Mouse (Mus musculus): ENCODE measurements around the gene Vma21-ps.
"Not testable (repeated sequence)": the region's sequence is repeated elsewhere in the genome, so short reads cannot be mapped to it uniquely, and the experiment has no call there.

The Vma21-ps gene

DNA sequence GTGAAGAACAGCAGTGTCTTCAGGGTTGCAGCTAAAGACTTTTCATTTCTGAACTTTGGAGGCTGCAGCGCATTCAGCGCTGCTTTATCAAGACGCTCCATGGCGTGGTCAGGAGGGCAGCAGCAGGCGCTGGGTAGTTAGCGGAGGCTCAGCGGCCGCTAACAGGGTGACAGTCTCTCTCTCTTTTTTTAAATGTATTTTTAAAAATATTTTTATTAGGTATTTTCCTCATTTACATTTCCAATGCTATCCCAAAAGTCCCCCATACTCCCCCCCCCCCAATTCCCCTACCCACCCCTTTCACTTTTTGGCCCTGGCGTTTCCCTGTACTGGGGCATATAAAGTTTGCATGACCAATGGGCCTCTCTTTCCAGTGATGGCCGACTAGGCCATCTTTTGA is at the start of gene Vma21-ps:
Gene Vma21-ps (minus strand): TSS at position 101 of the 400 bp plus-strand sequence.
- not testable (repeated sequence) for DNase-seq (ENCODE audit: low read depth, low spot score)

DNA sequence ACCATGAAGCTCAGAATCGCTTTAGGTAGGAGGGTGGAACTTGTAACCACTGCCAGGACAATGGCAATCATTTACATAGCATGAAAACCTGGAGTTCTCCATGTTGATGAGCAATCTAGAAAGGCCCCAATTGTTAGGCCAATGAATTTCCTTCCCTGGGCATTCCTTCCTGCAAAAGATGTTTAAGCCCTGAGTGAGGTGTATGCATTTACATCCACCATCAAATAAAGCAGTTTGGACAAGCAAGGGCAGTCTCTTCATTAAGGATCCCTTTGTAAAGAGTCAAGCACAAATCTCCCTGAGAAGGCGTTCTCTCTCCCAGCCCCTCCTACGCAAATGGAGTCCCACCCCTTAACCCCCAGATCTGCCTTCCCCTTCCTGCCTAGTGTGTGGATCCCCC is 46.0 kb upstream of the Vma21-ps start:
- no peak for DNase-seq (ENCODE audit: low read depth, low spot score)

DNA sequence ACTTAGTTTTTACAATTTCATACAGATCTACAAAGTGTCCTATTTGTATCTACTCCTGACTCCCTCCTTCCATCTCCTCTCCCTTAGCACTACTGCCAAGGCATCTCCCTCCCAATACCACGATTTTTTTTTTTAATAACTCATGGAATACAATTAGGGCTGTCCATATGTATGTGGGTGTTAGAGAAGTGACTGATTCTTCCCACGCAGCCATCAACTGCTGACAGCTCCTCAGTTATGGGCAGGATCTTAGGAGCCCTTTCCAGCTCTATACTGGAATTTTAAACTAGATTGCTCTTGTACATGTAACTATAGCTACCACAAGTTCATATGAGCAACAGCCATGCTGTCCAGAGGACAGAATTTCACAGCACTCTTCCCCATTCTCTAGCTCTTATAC is 33.6 kb upstream of the Vma21-ps start:
- no peak for DNase-seq (ENCODE audit: low read depth, low spot score)

DNA sequence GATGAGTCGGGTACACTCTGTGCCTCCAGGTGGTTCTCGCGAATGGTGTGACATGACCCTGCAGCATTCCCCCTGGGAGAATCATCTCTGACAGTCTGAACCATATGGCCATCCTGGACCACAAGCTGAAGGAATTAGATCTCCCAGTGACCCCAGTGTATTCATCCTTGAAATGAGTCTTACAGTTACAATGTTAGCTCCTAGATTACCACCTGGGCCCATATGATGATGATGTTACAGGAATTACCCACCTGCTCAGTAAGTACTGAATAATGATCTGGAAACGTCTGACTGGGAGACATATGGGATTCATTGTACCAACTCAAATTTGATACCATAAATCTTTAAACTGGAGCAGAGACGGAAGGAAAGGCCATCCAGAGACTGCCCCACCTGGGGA is 29.4 kb upstream of the Vma21-ps start:
- no peak for DNase-seq (ENCODE audit: low read depth, low spot score)

DNA sequence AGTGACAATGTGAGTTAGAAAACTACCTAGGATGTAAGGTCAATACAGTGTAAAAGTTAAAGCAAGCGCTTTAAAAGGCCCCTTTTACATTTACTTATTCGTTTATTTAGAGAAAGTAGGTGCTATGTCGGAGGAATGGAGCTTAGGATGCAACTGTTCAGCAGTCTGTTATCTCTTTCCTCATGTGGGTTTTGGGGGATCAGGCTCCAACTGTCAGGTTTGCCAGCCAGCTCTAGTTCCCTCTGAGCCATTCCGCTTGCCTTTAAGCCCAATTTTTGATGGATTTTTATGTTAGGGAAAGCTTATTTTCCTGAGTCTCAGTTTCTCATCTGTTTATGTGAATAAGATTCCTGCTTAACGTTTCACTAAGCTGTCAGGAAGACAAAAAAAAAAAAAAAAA is 22.3 kb upstream of the Vma21-ps start:
- DNase-seq (ENCODE audit: low read depth, low spot score), result peak; percentile 37

DNA sequence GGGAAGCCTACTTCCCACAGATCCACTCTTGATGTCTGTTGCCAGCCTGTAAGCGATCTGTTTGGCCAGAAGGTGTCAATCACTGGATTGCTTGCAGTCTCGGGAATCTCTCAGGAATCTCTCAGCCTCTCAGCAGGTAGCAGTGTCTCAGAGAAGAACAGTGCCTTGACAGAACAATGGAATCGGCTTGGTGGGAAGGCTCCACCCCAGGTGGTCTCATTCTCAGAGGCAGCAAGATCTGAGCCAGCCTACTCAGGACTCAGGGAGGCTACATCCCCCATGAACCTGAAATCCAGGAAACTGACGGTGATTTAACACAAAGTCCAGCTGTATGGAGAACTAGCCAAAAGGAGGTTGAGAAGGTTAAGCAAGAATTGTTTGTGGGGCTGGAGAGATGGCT is 20.5 kb upstream of the Vma21-ps start:
- DNase-seq (ENCODE audit: low read depth, low spot score), result no peak

DNA sequence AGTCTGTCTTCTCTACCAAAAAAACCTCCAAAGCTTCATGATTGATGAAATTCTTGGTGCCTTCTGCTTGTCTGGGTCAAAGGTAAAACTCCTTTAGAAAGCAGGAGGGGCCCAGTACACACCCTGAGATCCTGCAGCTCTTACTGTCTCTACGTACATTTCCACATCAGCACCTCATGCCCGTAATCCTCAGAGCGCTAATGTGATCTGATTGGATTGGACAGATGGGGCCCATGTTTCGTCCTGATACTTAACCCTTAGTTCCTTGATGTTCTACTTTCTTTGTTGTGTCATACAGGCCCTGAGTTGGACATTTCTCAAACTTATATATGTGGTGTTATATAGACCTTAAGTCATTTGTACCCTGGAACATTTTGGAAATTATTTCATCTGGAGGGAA is 9.6 kb downstream of the Vma21-ps start:
- DNase-seq (ENCODE audit: low read depth, low spot score), result no peak

DNA sequence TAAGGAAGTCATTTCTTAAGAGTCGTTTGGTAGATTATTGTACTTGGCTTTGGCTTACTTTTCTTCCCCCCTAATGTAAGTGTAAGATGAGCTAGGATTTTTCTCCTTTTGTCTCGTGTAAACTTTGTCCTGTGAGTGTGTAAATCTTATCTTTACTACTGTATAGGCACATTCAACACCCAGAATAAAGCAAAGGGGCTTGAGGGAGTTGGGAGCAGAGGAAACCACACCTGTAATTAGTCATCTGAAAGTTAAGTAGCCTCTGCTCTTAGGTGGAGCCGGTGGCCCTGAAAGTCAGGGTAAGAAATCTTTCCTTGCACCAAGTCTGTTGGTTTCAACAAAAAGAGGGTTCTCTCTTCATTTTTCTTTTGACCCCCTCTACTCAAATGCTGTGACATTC is 23.6 kb downstream of the Vma21-ps start:
- no peak for DNase-seq (ENCODE audit: low read depth, low spot score)

DNA sequence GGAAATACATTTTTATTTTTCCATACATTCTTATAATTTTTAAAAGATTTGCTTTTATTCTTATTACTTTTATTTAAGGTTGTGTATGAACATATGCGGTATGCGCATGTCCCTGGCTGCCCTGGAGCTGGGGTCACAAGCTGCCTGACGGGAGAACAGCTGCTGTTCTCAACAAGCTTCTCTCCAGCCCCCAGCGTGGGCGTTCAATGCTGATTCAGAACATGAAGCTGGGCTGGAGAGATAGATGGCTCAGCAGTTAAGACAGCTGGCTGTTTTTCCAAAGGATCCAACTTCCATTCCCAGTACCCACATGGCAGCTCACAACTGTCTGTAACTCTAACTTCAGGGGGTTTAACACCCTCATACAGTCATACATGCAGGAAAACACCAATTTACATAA is 35.7 kb downstream of the Vma21-ps start:
- no peak for DNase-seq (ENCODE audit: low read depth, low spot score)

DNA sequence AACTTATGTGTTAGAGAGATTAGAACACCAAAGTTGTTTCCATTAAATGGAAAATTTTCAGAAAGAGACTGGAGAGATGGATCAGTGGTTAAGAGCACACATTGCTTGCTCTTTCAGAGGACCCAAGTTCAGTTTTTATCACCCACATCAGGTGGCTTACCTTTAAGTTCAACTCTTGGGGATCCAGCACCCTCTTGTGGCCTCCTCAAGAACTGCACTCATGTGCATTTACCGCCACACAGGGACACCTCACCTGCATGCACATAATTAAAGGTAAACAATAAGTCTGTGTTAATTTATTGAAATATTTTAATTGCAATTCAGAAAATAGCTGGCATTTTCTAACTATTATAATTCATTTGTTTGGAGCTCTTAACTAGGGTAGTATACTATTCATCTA is 37.3 kb downstream of the Vma21-ps start:
- no peak for DNase-seq (ENCODE audit: low read depth, low spot score)

Measured in brain, embryonic 18.5 days (tissue).